Mouse (Mus musculus) ovary, adult 18-20 months (tissue): Measurements from ENCODE around the gene Tmem9.

ENCODE experiments used
- DNase-seq: peaks from one replicate; pipeline ENCODE4 v3.0.0; 2022; ENCODE audit warnings: low spot score, mixed read lengths

The Tmem9 gene

DNA sequence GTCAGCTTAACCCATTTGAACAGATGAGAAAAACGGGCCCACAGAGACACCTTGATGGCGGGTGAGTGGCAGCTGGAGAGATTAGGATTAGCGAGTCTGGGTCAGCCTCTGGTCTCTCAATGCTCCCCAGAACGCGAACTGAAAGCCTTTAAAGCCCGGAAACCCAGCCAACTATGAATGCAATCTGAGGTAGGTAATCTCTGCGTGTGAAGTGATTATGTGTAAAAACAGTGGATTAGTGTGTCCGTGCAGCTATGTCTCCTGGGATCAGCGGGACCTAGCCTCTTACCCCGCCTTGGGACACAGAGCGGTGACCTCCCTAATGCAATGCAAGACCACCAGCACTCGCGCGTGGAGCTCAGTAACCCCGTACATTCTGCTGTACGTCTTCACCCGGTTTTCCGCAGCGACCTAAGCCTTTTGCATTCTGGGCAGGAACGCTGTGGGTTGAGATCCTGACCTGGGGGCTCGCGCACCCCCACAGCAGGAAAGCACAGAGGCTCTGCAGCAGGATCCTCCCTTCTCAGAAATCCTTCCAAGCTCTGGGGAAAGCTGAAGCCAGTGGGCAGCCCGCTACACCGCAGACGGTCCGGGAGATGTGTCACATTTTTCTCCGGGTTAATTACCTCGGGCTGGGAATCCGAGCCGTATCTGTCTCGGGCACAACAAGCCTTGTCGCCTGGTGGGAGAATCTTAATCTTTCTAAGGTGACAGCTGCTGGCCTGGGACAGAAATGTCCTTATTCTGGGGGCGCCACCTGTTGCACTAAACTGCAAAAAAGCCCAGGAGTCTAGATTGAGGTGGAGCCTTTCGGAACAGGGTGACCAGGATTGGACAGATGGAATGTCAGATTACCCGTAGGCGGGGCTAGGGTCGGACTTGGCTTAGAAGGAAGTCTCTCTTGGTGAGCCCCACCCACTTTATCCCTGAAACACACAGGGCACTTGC lies at the start of gene Tmem9:
TSS of gene Tmem9 (plus strand) at position 940 of the 948 bp plus-strand sequence.
- peak; percentile 61 for DNase-seq

DNA sequence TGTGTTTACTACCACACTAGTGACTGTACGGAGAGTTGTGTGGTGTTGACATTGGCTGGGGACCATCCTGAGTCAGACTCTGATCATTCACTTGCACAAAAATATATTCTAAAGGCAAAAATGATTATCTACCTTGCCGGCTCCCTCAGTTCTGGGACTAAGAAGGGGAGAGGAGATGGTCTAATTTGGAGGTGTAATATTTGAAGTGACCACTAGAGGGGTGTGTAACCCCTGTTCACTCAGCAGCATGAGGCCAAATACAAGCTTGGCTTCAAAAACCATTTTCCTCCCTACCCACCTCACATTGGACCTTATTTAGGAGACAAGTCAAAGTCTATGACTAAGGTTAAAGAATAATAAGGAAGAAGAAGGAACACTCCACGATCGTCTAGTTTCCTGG lies 49.5 kb upstream of the Tmem9 start:
- no peak for DNase-seq

DNA sequence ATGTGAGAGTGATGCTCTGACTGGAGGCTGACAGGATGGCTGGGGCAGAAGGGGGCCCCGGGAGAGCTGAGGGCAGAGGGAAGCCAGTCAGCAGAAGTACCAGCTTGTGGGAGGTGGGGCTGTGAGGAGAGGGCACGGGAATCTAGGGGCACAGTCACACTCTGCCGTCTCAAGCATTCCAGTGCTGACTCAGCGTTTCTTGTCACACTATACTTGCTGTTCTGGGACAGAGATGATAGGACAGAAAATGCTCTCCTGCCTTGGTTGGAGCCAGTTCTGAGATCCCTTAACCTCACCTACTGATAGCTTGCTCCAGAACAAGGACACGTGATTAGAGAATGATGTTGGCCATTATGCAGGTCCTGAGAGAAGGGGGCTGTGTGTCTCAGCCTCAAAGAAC lies 44.8 kb upstream of the Tmem9 start:
- no peak for DNase-seq

DNA sequence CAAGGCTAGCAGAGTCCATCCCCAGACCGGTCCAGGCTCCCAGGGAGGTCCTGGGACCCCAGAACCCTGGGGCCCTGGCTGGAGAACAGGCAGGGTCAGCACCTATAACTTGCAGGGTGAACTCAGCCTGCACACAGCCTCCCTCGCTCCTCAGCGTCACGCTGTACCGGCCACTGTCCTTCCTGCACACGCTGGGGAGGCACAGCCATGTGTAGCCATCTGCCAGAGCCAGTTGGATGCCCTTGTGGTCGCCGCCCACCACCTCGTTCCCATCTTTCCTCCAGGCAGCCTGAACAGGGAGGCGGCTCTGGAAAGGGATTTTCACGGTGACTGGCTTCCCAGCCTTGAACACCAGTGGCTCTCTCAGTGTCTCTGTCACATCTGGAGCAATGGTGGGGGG lies 43.4 kb upstream of the Tmem9 start:
- no peak for DNase-seq

DNA sequence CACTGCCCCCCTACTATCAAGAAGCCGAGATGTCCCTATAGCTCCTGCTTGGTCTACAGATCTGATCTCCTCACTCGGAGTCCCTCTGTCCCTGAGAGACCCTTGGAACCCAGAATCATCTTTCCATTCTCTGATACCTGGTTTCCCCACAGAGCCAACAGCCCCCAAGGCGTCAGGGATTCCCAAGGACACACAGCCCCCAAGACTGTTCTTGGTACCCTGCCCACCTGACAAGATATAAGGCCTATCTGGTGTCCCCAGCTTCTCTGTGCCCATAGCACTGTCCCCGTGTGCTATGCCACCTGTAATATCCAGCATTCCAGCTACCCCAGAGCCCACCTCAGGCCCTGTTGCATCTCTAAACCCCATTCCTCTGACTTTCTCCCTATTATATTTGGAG lies 40.2 kb upstream of the Tmem9 start:
- no peak for DNase-seq

DNA sequence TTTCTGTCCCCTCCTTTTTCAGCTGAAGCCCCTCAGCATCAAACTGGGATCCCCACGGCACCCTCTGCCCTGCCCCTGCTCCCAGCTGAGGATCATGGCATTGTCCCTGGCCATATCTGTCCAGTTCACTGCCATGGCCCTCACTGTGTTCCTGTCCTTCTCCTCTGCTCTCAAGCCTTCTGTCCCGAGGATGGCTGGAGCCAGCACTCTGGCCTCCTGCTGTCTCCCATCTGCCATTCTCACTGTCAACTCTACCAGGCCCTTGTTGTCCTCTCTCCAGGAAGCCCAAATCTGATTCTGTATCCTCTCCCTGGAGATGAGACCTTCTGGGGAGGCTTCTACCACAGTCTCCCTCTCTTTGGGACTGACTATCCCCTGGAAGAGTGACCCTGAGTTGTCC lies 37.5 kb upstream of the Tmem9 start:
- DNase-seq = no peak

DNA sequence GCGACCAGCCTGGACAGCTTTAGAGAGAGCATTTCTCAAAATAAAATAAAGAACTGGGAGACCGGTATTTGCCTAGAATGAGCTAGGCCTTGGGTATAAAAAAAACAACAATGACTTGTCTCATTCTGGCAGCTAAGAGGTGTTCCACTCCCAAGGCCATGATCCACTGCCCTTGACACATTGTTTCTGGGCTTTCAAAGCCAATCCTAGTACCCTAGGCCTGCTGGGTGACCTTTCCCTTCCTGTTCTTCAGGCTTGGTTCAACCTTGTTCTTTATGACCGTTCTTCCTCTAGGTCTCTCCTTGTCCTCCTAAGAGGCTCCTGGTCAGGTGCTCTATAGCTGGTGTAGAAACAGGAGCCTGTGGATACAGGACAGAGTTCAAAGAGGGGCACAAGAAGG lies 35.4 kb upstream of the Tmem9 start:
- DNase-seq = no peak

DNA sequence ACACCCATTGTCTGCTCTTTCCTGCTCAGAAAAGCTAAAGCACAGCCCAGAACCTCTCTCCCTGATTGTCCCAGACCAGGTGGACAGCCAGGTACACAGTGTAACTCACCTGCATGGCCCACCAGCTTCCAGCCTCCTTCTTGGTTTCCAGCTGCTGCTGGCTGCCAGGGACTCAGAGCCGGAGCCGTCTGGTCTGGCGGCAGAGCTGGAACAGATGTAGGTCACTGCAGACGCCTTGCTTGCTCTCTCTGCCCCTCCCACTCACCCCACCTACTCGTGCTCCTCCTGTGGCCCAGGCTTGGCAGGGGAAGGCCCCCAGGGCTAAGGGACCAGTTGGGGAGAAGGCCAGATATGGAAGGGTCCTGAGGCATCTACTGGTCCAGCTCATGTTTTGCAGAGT lies 23.8 kb upstream of the Tmem9 start:
- DNase-seq = no peak

DNA sequence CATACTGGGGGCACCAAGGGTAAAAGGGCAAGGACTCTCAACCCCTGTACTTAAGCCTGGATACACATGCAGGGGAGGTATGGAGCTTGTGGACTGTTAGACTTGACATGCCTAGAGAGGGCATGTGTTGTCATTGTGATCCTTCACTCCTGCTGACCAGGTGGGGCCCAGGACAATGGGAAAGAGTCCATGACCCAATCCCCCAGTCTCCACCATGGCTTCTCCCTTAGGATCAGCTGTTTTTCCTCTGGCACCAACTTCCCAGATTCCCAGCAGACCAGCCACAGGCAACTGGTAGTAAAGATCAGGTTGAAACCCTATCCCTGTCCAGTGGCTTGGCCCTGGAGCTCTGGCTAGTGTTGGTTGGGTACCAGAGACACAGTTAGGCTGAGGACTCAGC lies 18.1 kb upstream of the Tmem9 start:
- DNase-seq = no peak

DNA sequence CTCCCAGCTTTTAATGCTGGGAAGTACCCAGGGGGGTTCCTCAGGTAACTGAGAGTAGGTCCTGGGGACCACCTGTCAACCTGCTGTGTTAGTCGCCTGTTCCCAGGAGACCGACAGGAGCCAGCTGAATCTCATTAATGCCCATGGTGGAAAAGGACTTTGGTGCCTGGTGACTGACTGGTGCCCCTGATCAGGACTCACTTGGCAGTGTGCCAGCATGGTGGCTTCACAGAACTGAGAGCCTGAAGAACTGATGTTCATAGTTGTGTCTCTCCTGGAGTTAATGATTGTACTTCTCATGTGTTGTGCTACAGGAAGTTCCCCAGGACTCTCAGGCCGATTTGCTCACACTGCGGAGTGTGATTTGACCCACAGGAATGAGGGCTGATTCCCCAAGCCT lies 14.5 kb upstream of the Tmem9 start:
- DNase-seq = no peak

DNA sequence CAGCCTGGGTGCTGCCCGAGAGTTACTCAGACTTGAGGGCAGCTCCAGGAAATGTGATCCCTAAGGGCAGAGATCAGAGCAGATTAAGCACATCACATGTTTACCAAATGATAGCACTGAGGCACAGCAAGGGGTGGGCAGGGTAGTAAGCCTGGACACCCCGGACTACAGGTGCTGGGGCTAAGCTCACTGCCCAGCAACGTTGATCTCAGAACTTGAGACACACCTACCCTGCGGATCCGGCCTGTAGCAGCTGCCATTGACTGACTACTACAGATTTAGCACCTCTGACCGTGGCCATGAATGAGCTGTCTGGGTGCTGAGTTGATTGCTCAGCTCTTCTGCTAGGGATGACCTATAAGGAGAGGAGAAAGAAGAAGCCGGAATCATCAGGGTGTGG lies 10.4 kb upstream of the Tmem9 start:
- DNase-seq = no peak

DNA sequence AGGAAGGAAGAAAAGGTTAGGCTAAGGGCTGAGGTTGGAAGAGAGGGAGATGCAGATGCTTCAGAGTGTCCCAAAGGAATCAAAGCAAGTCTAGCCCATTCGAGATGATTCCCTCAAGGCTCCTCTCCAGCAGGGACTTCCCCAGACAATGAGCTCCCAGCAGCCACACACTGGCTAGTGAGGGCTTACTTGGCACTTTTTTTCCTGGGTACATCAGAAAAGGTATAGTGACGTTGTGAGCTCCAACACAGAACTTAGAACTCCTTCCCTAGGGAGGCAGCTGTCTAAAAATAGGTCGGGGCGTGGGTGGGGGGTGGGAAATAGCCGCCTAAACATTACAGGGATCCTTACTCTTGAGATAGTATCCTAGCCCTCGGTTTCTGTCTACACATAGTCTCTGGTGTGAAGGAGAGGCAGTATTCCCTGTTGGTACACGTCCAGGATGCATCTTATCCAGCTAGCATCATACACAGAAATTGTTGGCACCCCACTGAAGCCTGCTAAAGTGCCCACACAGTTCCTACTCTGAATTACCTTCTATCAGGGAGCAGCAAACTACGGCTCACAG lies 8.1 kb upstream of the Tmem9 start:
- no peak for DNase-seq

DNA sequence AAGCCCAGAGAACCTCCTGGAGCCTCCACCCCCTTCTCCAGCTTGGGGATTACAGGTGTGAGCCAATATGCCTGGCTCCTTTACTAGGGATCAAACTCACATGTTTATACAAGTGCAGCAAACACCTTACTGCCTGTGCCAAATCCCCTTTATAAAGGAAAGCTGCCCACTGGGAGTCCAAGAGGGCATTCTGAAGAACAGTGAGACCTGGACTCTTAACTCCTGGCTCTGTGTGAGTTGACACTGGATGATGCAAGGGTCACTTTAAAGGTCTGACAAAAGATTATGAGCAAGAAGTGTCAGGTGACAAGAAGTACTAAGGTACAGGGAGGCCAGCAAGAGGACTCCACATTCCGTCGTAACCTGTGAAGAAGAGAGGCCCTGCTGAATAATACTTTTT lies 6.5 kb upstream of the Tmem9 start:
- DNase-seq = no peak

DNA sequence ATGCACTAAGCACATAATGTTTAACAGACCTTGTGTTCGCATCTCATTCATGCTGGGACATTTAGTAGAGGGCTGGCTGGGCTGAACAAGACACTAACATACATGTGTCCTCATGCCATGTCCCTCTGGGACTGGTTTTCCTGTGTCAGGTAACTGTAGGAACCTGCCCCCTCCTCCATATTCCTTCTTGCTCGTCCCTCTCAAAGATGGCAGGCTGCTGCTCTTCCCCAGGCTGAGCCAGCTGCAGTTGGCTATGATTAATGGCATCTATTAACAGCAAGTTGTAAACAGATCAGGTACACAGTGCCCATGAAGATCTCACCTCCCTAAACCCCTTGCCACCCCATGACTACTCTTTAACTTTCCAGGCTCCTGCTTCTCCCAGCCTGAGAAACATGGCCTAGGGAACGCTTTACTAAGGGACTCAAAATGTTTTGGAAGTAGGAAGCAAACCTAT lies 1.6 kb upstream of the Tmem9 start, which contains the start of gene Igfn1:
TSS of gene Igfn1 (minus strand) at position 51 of the 457 bp plus-strand sequence.
- DNase-seq = no peak

DNA sequence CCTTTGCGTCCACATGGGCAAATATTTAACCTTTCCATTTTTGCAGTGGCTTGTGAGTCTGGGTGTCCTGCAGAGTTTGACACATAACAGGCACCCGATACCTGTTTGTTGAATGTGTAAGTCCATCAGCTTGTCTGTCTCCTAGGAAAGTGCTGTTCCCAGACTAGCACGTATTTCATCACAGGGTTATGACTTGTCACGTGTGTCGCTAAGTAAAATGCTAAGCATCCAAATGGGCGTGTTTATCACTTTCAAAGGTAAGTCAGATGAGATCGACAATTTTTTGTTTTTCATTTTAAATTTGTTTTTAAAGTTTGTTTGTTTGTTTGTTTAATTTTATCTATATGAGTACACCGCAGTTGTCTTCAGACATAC lies 196 bp downstream of the Tmem9 start:
- DNase-seq = no peak

DNA sequence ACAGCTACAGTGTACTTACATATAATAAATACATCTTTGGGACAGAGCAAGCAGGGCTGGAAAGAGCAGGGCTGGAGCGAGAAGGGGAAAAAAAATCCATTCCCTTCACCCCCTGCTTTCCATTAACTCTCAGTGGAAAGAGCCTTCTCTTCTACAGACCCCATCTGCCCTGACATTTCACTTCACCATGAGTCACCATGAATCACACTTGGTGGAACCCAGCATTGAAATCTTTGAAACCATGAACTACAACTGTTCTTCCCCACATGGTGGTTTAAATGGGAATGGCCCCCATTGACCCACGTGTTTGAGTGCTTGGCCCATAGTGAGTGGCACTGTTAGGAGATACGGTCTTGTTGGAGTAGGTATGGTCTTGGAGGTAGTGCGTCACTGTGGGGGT lies 2.3 kb downstream of the Tmem9 start:
- DNase-seq = no peak

DNA sequence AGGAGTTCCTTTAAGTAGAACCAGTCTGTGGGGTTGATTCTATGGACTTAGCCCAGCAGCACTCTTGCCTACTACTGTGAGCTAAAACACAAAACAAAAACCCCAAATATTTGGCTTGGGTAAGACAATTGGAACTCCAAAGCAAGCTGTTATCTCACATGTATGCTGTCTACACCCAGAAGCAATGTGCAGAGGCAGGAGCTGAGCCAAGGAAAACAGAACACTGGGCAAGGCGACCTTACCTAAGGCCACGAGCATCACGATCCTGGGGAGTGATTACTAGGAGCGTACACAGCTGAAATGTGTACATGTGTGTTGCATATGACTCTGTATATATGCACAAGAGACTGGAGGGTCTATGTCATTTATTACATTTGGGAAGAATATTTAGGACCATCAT lies 5.6 kb downstream of the Tmem9 start:
- no peak for DNase-seq

DNA sequence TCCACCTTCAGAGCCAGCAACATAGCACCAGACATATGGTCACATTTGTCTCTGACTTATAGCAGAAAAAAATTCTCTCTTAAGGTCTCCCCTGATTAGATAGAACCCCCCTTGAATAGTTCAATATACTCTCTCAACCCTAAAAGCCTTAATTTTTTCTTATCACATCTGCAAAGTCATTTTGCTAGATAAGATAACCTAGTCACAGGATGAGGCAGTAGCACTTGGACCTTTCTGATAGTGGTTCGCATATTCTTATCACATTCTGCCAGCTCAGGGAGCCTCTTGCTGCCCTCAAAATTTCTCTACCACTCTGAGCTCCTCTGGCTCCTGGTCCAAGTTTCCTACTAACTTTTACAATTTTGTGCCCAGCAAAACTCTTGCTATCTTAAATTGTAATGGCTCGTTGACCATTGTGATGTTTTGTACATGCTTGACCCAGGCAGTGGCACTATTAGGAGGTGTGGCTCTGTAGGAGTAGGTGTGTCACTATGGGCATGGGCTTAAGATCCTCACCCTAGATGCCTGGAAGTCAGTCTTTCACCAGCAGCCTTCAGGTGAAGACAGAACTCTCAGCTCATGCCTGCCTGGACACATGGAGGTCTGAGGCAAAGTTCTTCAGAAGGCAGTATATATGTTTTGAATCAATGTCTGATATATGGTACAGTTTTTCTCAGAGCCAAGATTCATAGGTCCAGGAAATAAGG lies 7.0 kb downstream of the Tmem9 start:
- DNase-seq = no peak

DNA sequence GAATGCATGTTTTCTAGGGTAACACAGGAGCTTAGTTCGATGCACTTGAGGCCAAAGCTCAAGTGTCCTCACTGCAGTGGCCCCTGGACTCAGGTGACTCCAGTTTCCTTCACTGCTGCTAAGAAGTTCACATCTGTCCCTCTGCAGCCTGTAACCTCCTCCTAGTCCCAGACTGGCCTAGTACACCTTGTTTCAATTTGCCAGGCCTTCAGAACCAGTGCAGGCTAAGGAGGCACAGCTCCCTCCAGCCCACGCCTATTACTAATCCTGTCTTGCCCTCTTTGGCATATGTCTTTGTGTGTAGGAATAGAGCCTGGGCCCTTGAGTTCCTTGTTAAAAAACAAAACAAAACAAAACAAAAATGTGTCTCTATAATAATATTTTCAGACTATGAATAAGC lies 9.4 kb downstream of the Tmem9 start:
- no peak for DNase-seq

DNA sequence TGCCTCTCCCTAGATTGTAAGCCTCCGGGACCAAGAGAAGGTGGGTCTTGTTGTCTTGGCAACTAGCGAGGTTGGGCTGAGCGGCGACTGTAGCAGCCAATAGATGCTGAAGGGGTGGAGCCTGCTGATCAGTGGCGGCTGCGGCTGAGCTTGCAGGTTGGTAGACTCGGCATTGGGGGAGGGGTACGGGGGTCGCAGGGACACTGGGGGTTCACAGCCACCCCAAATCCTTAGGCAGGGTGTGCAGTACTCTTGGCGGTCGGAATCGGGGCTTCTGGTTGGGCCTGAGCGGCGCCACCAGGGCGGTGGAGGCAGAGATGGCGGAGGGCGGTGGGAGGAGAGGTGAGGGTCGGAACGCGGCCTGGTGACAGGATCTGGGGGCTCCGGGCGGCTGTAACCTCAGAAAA lies 10.0 kb downstream of the Tmem9 start:
- peak; percentile 89 for DNase-seq

DNA sequence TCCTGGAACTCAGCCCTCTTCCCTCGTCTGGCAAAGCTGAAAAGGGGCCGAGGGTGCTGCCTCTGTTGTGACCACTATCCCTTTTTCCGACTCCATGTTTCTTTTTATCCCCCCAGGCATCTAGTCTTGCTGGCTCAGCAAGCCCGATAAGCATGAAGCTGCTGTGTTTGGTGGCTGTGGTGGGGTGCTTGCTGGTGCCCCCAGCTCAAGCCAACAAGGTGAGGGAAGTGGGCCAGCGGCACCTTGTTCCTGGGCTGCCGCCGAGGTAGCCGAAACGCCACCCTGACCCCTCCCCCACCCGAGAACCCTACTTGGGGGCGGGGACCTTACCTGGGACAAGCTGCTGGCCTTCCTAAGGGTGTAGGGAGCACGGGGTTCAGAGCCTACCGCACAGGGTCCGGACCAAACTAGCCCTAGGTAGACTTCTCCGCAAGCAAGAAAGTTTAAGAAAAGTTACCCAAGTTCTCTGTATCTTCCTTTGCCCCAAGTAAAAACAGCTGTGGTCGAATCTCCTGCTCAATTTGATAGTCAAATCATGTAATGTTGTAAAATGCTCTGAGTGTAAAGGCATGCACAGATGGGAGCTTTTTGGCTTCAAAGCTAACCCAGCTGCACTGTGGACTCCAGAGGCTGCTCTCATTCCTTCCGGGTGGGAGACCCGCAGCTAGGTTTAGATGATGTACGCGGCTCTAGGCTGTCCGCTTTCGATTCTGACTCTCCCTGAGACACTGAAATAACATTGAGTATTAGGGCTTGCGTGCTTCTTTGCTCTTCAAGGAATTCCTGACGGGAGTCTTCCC lies 10.6 kb downstream of the Tmem9 start:
- DNase-seq = peak; percentile 8

DNA sequence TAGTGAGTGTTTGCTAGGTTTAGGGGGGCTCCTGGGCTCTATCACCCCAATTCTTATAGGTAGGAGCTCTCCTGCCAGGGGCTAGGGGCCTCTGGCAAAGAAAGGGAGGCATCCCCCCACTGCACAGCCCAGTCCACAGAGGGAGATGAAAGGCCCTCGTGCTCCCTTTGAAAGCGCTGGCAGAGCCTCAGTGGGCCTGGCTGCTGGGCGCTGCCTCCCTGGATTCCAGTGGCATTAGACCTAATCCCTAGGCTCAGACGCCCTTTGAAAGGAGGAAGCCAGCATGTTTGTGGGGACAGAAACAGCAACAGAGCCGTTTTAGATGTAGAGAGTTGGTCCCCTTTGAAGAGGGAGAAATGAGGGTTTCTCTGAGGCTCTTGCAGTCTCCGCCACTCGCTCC lies 22.3 kb downstream of the Tmem9 start:
- no peak for DNase-seq
